Mouse (Mus musculus) lung, postnatal 0 days (tissue): ENCODE results near the gene Hspbap1. TPM values are rescaled to one million over a fixed set of nuclear protein-coding genes. Genes with fewer than 3 reads are reported as not detected.

Source experiments
- ATAC-seq: fragments of 200-750 bp; cut with Nextera tagmentation; 2 replicates; pipeline ENCODE4 v1.8.0; 2017; ENCODE audit warnings: moderate library complexity
- DNase-seq: peaks from one replicate; pipeline ENCODE4 v3.0.0-alpha.2; 2016; ENCODE audit warnings: low spot score
- H3K27ac ChIP-seq: fragments of 300-500 bp; sonication (generic); 2 replicates; pipeline ENCODE4 v1.5.1; 2014; ENCODE audit warnings: antibody characterized with exemption, mild to moderate bottlenecking, low read length, mixed read lengths
- H3K27me3 ChIP-seq: fragments of 300-500 bp; sonication (generic); replicated peaks from 2 replicates; pipeline ENCODE4 v1.6.1; 2014; ENCODE audit warnings: low read length, mixed read lengths; ENCODE audit not compliant: insufficient read depth
- H3K36me3 ChIP-seq: fragments of 300-500 bp; sonication (generic); 2 replicates; pipeline ENCODE4 v1.6.1; 2014; ENCODE audit warnings: low read length, mixed read lengths; ENCODE audit not compliant: insufficient read depth
- H3K4me1 ChIP-seq: fragments of 300-500 bp; sonication (generic); 2 replicates; pipeline ENCODE4 v1.6.1; 2014; ENCODE audit warnings: antibody characterized with exemption, low read depth, low read length, mixed read lengths; ENCODE audit not compliant: insufficient read depth
- H3K4me2 ChIP-seq: fragments of 300-500 bp; sonication (generic); replicated peaks from 2 replicates; pipeline ENCODE4 v1.6.1; 2014; ENCODE audit warnings: low read depth, mild to moderate bottlenecking, low read length, moderate library complexity, mixed read lengths
- H3K4me3 ChIP-seq: fragments of 300-500 bp; sonication (generic); 2 replicates; pipeline ENCODE4 v1.5.1; 2014; ENCODE audit warnings: low read depth, low read length
- H3K9ac ChIP-seq: fragments of 300-500 bp; sonication (generic); replicated peaks from 2 replicates; pipeline ENCODE4 v1.6.1; 2014; ENCODE audit warnings: low read depth, mild to moderate bottlenecking
- H3K9me3 ChIP-seq: fragments of 300-500 bp; sonication (generic); 2 replicates; pipeline ENCODE4 v1.6.1; 2016; ENCODE audit warnings: low read length, mixed read lengths
- CTCF ChIP-seq: IDR thresholded peaks from 2 replicates; pipeline ENCODE4 v1.5.1; 2016; ENCODE audit warnings: antibody characterized with exemption, mild to moderate bottlenecking
- EP300 ChIP-seq: IDR thresholded peaks from 2 replicates; pipeline ENCODE4 v1.6.1; 2016; ENCODE audit warnings: antibody characterized with exemption, mild to moderate bottlenecking, control low read depth
- WGBS: fragments of 180-500 bp; shearing (Covaris S2); extraction: QIAGEN DNeasy Blood & Tissue Kit; methylation state at CpG from one replicate; pipeline ENCODE4 v1.1.7; 2014; 5-methylcytosine and 5-hydroxymethylcytosine counted together
- polyA plus RNA-seq: library from polyadenylated mRNA; unstranded; fragments of >200 nt; fragmentation: Nextera tagmentation; extraction: Ambion mirVana; gene quantifications from 2 replicates; pipeline ENCODE4 v1.2.1, GENCODE M21; 2015

Gene Hspbap1
- polyA plus RNA-seq: 9.3 and 9.9 TPM in 2 replicates

GRCm38 (mm10) chr16:35769878-35770657 lies at the start of gene Hspbap1:
Gene Hspbap1 (plus strand): TSS chr16:35770375.
- DNase-seq (peak; percentile 91), ATAC-seq (peak; percentile 84)
- Histone ChIP-seq H3K4me3 (peak within 1 kb of the TSS; percentile 85), H3K4me2 (peak within 1 kb of the TSS; percentile 91), H3K9me3 (no peaks in the 10 kb centered on the region), H3K27ac (peak within 1 kb of the TSS; percentile 81), H3K36me3 (no peaks in the 10 kb centered on the region), H3K27me3 (no peaks in the 10 kb centered on the region), H3K9ac (peak within 1 kb of the TSS; percentile 69), H3K4me1 (0 out of 2 replicates have a peak, but pooled peaks cover 4% of the 10 kb centered on the region)
- no peak for TF ChIP-seq CTCF
- no peak for TF ChIP-seq EP300
- WGBS: under 1% methylated on average over 48 of the region's 51 CpGs

DNA sequence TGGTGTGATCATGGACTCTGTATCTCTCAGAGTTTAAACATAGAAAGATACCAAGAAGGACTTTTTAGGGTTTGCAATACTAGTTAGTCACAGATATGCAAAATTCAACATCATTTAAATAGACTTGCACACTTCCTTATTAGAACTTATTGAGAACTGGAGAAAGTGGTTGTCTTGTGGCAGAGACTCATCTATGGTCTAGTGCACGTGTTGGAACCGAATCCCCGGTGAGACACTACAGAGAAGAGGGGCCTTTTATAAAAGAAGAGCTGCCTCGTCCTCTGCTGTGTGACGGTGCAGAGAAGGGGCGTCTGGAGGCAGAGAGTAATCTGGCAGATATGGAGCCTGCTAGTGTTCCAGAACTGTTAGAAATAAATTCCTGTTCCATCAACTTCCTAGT lies 45.6 kb upstream of the Hspbap1 start:
- DNase-seq (no peak), ATAC-seq (no peak)
- no peak for TF ChIP-seq EP300
- no peak for TF ChIP-seq CTCF
- H3K27ac ChIP-seq: no peak overlapping the region
- no peak overlapping the region for H3K9ac ChIP-seq
- 88% methylated on average over 6 of the region's 6 CpGs for WGBS
- no peaks in the 10 kb centered on the region for H3K27me3 ChIP-seq
- H3K4me2 ChIP-seq: no peak overlapping the region
- no peak overlapping the region for H3K4me3 ChIP-seq
- no peaks in the 10 kb centered on the region for H3K36me3 ChIP-seq
- no peaks in the 10 kb centered on the region for H3K4me1 ChIP-seq
- no peaks in the 10 kb centered on the region for H3K9me3 ChIP-seq

GRCm38 (mm10) chr16:35726601-35727000 lies 43.6 kb upstream of the Hspbap1 start:
- ATAC-seq (no peak), DNase-seq (no peak)
- Histone ChIP-seq H3K4me2 (no peak overlapping the region), H3K4me1 (no peaks in the 10 kb centered on the region), H3K9me3 (no peaks in the 10 kb centered on the region), H3K4me3 (no peak overlapping the region), H3K27me3 (no peaks in the 10 kb centered on the region), H3K36me3 (no peaks in the 10 kb centered on the region), H3K9ac (no peak overlapping the region), H3K27ac (no peak overlapping the region)
- 79% methylated on average over 2 of the region's 2 CpGs for WGBS
- TF ChIP-seq CTCF (no peak), EP300 (no peak)

DNA sequence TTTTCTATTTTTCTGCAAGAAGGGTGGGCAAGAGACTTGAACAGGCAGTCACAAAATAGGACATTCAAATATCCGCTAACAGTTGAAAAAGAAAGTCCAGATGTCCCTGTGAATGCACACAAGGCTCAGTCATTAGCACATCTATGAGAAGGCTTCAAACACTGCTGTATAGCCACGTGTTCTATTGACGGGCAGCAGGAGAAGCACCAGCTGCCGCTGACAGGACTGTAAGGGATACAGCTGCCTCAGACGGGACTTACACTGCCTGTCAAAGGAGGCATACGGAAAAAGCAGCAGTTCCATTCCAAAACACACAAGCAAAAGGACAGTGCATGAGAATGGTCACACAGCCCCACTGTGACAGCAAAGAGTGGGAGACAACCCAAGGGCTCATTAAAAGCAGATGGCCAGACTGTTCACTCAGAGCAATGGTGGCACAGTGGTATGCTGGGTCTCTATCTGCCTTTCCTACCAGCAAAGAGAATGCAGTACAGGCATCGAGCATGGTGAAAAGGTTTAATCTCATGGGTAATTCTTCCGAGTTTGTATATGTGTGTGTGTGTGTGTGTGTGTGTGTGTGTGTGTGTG lies 40.9 kb upstream of the Hspbap1 start:
- DNase-seq (peak; percentile 38), ATAC-seq (peak; percentile 75)
- no peak overlapping the region for H3K9ac ChIP-seq
- H3K4me2 ChIP-seq: no peak overlapping the region
- no peaks in the 10 kb centered on the region for H3K4me1 ChIP-seq
- no peaks in the 10 kb centered on the region for H3K9me3 ChIP-seq
- H3K27me3 ChIP-seq: no peaks in the 10 kb centered on the region
- 62% methylated on average over 8 of the region's 8 CpGs for WGBS
- TF ChIP-seq CTCF (no peak), EP300 (no peak)
- H3K27ac ChIP-seq: no peak overlapping the region
- H3K36me3 ChIP-seq: no peaks in the 10 kb centered on the region
- no peak overlapping the region for H3K4me3 ChIP-seq

DNA sequence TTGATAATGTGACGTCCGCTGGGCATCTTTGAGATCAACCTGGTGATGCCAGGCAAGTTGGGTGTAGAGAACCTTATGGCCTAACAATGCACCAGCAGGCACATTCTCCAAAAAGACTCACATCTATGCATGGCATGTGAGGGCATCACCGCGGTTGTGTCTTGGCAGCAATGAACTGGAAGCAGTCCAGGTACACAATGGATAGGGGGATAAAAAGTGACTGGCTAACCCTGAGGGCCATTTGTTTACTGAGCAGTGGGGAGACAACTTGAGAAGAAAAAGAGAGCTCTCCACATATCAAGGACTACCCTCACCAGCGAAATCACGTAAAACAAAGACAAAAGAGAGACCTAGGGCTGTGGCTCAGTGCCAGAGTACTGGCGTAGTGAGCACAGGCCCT lies 38.1 kb upstream of the Hspbap1 start:
- H3K4me2 ChIP-seq: no peak overlapping the region
- H3K36me3 ChIP-seq: no peaks in the 10 kb centered on the region
- H3K9ac ChIP-seq: no peak overlapping the region
- H3K4me1 ChIP-seq: no peaks in the 10 kb centered on the region
- H3K9me3 ChIP-seq: no peaks in the 10 kb centered on the region
- H3K4me3 ChIP-seq: no peak overlapping the region
- no peak overlapping the region for H3K27ac ChIP-seq
- DNase-seq (no peak), ATAC-seq (no peak)
- TF ChIP-seq CTCF (no peak), EP300 (no peak)
- no peaks in the 10 kb centered on the region for H3K27me3 ChIP-seq
- WGBS: 56% methylated on average over 7 of the region's 7 CpGs

- Histone ChIP-seq H3K4me2 (no peak overlapping the region), H3K27me3 (no peaks in the 10 kb centered on the region), H3K9ac (no peak overlapping the region), H3K4me1 (no peaks in the 10 kb centered on the region), H3K27ac (no peak overlapping the region), H3K4me3 (no peak overlapping the region), H3K36me3 (no peaks in the 10 kb centered on the region), H3K9me3 (no peaks in the 10 kb centered on the region)
- DNase-seq (peak; percentile 72), ATAC-seq (peak; percentile 70)
- 10% methylated on average over 6 of the region's 6 CpGs for WGBS
- TF ChIP-seq CTCF (peak; percentile 94), EP300 (no peak)
Observed at GRCm38 (mm10) chr16:35734038-35734437, 36.1 kb upstream of the Hspbap1 start.
